Mouse (Mus musculus) hindbrain, embryonic 10.5 days (tissue): ENCODE data around the gene Sytl1. TPM values are rescaled to one million over a fixed set of nuclear protein-coding genes. Genes with fewer than 3 reads are reported as not detected.

Experiments
- DNase-seq: peaks from one replicate; pipeline ENCODE4 v3.0.0-alpha.2; 2017; ENCODE audit warnings: low spot score
- H3K27ac ChIP-seq: fragments of 300-500 bp; sonication (generic); 2 replicates; pipeline ENCODE4 v1.5.1; 2016; ENCODE audit warnings: mild to moderate bottlenecking, moderate library complexity
- H3K27me3 ChIP-seq: fragments of 300-500 bp; sonication (generic); 2 replicates; pipeline ENCODE4 v1.6.1; 2016; ENCODE audit warnings: mild to moderate bottlenecking; ENCODE audit not compliant: poor library complexity, insufficient read depth, severe bottlenecking
- H3K36me3 ChIP-seq: fragments of 300-500 bp; sonication (generic); 2 replicates; pipeline ENCODE4 v1.6.1; 2016; ENCODE audit warnings: mild to moderate bottlenecking, moderate library complexity
- H3K4me1 ChIP-seq: fragments of 300-500 bp; sonication (generic); replicated peaks from 2 replicates; pipeline ENCODE4 v1.6.1; 2016; ENCODE audit warnings: mild to moderate bottlenecking
- H3K4me3 ChIP-seq: fragments of 300-500 bp; sonication (generic); 2 replicates; pipeline ENCODE4 v1.5.1; 2016; ENCODE audit warnings: mild to moderate bottlenecking, moderate library complexity
- H3K9me3 ChIP-seq: fragments of 300-500 bp; sonication (generic); 2 replicates; pipeline ENCODE4 v1.6.1; 2016; ENCODE audit warnings: mild to moderate bottlenecking, moderate library complexity
- WGBS: fragments of 180-500 bp; shearing (Covaris S2); methylation state at CpG from one replicate; pipeline ENCODE4 v1.1.7; 2016; 5-methylcytosine and 5-hydroxymethylcytosine counted together
- polyA plus RNA-seq: library from polyadenylated mRNA; unstranded; fragments of >200 nt; fragmentation: Nextera tagmentation; extraction: Ambion mirVana; gene quantifications from 2 replicates; pipeline ENCODE4 v1.2.1, GENCODE M21; 2016

Gene Sytl1
- polyA plus RNA-seq, 1 experiment from 2014 or later = 1.6 TPM

DNA sequence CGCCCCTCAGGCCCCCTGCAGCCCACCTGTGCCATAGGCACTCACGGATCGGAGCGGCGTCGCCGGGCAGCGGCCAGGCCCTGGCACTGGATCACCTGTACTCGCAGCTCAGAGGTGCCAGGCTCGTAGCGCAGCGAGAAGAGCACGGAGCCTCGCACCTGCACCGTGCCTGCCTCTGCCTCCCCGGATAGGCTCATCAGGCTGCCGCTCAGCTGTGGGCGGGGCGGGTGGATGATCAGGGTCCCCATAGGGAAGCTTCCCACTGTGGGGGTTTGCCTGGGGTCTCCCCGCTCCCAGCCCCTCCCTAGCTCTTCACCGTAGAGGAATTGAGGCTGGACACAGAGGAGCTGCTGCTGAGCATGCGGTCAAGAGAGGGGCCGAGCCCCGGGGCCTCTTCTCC is 6.1 kb downstream of the Sytl1 start:
- no peaks in the 10 kb centered on the region for H3K9me3 ChIP-seq
- H3K4me3 ChIP-seq = peak overlapping the region; percentile 13; the same call in 1 of the 2 replicates
- no peak for DNase-seq
- no peaks in the 10 kb centered on the region for H3K36me3 ChIP-seq
- peaks cover 79% of the 10 kb centered on the region for H3K27me3 ChIP-seq
- H3K4me1 ChIP-seq = peaks cover 29% of the 10 kb centered on the region
- whole genome bisulfite sequencing = 20% methylated on average over 24 of the region's 24 CpGs
- H3K27ac ChIP-seq = no peak overlapping the region

DNA sequence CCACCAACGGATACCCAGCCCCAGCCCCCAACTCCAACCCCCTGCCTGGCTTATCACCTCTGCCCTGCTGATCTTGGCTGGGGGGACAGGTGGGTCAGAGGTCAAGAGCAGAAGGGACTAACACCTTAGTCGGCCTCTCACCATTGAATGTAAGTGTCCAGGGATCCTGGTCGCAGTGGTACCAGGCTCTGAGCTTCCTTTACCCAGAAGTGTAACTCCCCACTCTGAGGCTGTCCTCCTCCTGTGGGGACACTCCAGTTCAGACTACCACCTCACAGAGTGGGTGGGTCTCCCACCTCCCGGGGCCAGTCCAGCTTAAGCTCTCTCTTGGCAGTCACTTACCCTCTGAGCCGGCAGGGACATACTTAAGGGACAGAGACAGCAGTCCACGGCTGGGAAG is 7.5 kb downstream of the Sytl1 start:
- no peak overlapping the region for H3K4me3 ChIP-seq
- H3K4me1 ChIP-seq = peaks cover 39% of the 10 kb centered on the region
- H3K9me3 ChIP-seq = no peaks in the 10 kb centered on the region
- 57% methylated on average over 6 of the region's 6 CpGs for WGBS
- no peaks in the 10 kb centered on the region for H3K36me3 ChIP-seq
- peaks cover 93% of the 10 kb centered on the region for H3K27me3 ChIP-seq
- H3K27ac ChIP-seq = no peak overlapping the region
- DNase-seq = no peak

DNA sequence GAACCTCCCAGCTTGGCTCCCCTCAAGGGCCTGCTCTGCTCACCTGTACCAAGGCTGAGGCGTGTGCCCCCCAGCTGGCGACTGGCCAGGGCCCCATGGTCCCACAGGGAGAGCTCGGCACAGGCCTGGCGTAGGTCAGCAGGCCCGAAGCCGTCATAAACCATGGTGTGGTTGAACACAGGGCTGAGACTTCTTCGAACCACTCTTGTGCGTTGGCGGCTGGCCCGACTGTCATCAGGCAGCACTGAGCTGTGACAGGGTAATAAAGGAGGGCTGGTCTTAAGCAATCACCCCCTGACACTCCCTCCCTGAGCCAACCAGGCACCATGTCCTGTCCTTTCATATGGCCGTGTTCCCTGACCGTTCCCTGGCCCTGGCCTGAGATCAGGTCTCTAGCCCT is 9.5 kb downstream of the Sytl1 start:
- no peaks in the 10 kb centered on the region for H3K36me3 ChIP-seq
- peaks cover 100% of the 10 kb centered on the region for H3K27me3 ChIP-seq
- no peaks in the 10 kb centered on the region for H3K9me3 ChIP-seq
- no peak overlapping the region for H3K27ac ChIP-seq
- H3K4me3 ChIP-seq = no peak overlapping the region
- no peak for DNase-seq
- 82% methylated on average over 12 of the region's 12 CpGs for WGBS
- peaks cover 47% of the 10 kb centered on the region for H3K4me1 ChIP-seq

DNA sequence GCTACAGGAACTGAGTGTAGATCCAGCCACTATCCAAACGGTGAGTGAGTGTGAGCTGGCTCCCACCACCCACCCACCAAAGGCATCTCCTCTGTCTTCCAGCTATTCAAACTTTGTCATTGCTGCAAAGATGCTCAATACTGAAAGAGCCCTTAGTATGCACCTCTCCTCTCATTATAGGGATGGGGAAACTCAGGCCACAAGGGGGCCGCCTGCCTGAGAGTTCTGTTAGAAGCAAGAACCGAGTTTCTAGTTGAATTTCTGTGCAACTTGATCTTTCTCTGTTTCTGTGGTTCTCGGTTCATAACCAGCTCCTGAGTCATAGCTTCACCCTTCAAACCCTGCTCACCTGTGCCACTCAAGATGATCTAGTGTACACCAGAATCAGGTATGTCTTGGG is 10.8 kb downstream of the Sytl1 start:
- WGBS = 41% methylated on average over 4 of the region's 4 CpGs
- Histone ChIP-seq H3K4me3 (peak overlapping the region; percentile 53; the same call in 1 of the 2 replicates), H3K27ac (no peak overlapping the region), H3K9me3 (no peaks in the 10 kb centered on the region), H3K36me3 (no peaks in the 10 kb centered on the region), H3K4me1 (peaks cover 42% of the 10 kb centered on the region), H3K27me3 (peaks cover 100% of the 10 kb centered on the region)
- no peak for DNase-seq

DNA sequence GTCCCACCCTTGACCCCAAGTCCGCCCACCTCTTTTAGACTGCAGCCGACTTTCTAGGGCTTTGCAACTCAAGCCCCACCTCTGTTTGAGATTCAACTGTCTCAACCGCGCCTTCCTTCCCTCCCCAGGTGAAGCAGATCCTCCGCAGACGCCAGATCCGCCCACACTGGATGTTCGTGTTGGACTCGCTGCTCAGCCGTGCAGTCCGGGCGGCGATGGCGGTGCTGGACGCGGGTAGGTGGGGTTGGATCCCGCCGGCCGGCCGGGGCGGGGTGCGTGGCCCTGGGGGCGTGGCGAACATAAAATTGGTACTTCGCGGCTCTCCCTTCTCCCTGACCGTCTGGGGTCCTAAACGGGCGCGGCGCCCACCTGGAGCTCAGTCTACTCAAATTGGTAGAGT is 11.7 kb downstream of the Sytl1 start:
- Histone ChIP-seq H3K27ac (no peak overlapping the region), H3K27me3 (peaks cover 100% of the 10 kb centered on the region), H3K4me1 (peaks cover 43% of the 10 kb centered on the region), H3K9me3 (no peaks in the 10 kb centered on the region), H3K36me3 (no peaks in the 10 kb centered on the region), H3K4me3 (peak overlapping the region; percentile 53)
- peak; percentile 36 for DNase-seq
- WGBS = 2% methylated on average over 31 of the region's 31 CpGs

DNA sequence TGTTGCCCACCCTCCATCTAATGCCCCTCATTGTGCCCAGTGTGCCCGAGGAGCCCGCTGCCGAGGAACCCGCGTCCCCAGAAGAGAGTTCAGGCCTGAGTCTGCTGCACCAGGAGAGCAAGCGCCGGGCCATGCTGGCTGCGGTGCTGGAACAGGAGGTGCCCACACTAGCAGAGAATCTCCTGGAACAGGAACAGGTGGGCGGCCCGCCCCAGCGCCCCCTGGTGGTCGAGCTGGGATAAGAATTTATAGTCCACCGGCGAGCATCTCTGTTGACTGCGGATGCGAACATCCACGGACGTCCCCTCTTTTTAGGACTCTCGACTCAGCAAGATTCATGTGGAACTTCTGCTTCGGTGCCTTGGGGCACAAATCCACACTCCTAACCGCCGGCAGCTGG is 12.3 kb downstream of the Sytl1 start:
- H3K9me3 ChIP-seq = no peaks in the 10 kb centered on the region
- WGBS = 4% methylated on average over 22 of the region's 22 CpGs
- peak; percentile 86 for DNase-seq
- peak overlapping the region; percentile 53 for H3K4me3 ChIP-seq
- peak overlapping the region; percentile 66 for H3K27ac ChIP-seq
- H3K27me3 ChIP-seq = peaks cover 100% of the 10 kb centered on the region
- H3K36me3 ChIP-seq = no peaks in the 10 kb centered on the region
- peaks cover 43% of the 10 kb centered on the region for H3K4me1 ChIP-seq

DNA sequence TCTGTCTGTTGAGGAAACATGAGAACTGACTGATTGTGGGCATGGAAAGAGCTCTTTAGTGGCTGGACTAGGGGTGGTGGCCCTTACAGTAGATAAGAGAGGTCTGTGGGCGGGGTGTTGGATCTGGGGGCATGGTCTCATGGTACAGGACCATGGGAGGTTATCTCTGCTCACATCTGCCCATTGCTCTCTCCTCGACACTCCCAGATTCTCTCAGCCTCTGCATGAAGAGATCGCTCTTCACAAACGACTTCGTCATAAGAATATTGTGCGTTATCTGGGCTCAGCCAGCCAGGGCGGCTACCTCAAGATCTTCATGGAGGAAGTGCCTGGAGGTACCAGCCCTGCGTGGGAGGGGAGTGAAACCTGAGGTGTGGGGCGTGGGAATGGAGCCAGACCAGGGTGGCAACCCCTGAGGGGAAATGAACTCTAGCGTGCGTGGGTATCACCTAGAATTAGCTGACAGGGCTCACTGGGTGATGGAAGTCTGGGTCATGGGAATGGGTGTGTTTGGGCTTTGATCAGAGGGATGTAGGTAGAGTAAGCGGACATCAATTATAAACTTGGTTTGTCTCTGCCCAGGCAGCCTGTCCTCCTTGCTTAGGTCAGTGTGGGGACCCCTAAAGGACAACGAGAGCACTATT is 15.0 kb downstream of the Sytl1 start:
- DNase-seq = no peak
- WGBS = 79% methylated on average over 13 of the region's 13 CpGs
- H3K27ac ChIP-seq = no peak overlapping the region
- H3K4me3 ChIP-seq = no peak overlapping the region
- no peaks in the 10 kb centered on the region for H3K36me3 ChIP-seq
- peaks cover 100% of the 10 kb centered on the region for H3K27me3 ChIP-seq
- no peaks in the 10 kb centered on the region for H3K9me3 ChIP-seq
- peaks cover 46% of the 10 kb centered on the region for H3K4me1 ChIP-seq

DNA sequence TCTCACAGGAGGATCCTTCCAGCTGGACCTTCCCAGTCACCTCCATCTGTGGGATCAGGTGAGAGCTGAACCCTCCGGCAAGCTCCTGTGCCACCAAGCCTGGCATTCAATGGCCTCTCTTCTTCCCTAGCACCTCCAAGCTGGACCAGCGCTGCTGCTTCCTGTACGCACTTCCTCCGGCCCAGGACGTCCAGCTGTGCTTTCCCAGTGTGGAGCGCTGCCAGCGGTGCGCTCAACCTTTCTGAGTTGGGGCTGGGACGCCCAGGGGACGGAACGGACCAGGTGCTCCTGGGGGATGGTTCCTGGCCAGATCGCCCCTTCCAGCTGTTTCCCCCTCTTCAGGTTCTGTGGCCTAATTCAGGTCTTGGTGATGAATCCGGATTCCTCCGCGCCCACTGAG is 15.8 kb downstream of the Sytl1 start:
- no peak overlapping the region for H3K27ac ChIP-seq
- no peaks in the 10 kb centered on the region for H3K36me3 ChIP-seq
- WGBS = 26% methylated on average over 15 of the region's 15 CpGs
- DNase-seq = no peak
- no peaks in the 10 kb centered on the region for H3K9me3 ChIP-seq
- peaks cover 50% of the 10 kb centered on the region for H3K4me1 ChIP-seq
- no peak overlapping the region for H3K4me3 ChIP-seq
- H3K27me3 ChIP-seq = peaks cover 100% of the 10 kb centered on the region

DNA sequence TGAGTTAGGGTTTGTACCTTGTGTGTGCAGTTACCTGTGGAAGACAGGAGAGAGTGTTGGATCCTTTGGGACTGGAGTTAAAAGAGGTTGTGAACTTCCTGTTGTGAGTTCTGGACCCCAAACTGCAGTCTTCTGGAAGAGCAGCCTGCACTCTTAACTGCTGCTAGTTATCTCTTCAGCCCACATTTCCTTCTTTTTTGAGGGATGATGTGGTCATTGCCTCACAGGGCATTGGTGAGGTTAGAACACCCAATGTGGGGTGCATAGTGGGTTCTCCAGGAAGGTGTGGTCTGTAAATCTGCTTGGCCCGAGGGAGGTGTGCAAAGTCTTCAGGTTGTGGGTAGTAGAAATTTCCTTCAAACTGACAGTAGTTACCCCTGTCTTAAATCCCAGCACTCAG is 18.6 kb downstream of the Sytl1 start:
- peaks cover 98% of the 10 kb centered on the region for H3K27me3 ChIP-seq
- H3K4me1 ChIP-seq = peaks cover 44% of the 10 kb centered on the region
- no peak overlapping the region for H3K27ac ChIP-seq
- H3K36me3 ChIP-seq = no peaks in the 10 kb centered on the region
- no peak for DNase-seq
- H3K9me3 ChIP-seq = no peaks in the 10 kb centered on the region
- H3K4me3 ChIP-seq = no peak overlapping the region
- WGBS = 78% methylated on average over 1 of the region's 1 CpGs

DNA sequence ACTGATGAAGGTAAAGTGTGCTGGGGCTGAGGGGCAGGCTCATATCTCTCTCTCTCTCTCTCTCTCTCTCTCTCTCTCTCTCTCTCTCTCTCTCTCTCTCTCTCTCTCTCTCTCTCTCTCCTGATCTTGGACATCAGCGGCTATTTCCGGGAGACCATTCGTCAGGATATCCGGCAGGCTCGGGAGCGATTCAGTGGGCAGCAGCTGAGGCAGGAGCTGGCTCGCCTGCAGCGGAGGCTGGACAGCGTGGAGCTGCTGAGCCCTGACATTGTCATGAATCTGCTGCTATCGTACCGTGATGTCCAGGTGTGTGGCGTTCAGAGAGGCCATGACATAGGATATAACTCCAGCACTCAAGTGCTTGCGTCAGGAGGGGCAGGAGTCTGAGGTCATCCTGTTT is 19.4 kb downstream of the Sytl1 start:
- no peaks in the 10 kb centered on the region for H3K9me3 ChIP-seq
- H3K4me1 ChIP-seq = peaks cover 44% of the 10 kb centered on the region
- 52% methylated on average over 13 of the region's 13 CpGs for WGBS
- no peaks in the 10 kb centered on the region for H3K36me3 ChIP-seq
- H3K27ac ChIP-seq = 0 out of 2 replicates have a peak overlapping the region, but pooled peaks have one; percentile 16
- no peak for DNase-seq
- peaks cover 98% of the 10 kb centered on the region for H3K27me3 ChIP-seq
- no peak overlapping the region for H3K4me3 ChIP-seq

DNA sequence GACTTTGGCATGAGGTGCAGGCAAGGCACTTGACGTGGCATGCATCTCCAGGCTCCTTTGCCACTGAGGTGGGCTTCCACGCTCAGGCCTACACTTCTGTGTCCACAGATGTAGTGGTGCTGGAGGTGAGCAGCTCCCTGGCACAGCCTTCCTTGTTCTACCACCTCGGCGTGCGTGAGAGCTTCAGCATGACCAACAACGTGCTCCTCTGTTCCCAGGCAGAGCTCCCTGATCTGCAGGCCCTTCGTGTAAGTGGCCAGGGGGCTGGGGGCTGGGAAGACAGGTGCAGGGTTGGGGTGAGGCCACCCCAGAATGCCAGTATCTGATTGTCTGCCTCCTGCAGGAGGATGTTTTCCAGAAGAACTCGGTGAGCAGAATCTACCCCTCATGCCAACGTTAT is 20.2 kb downstream of the Sytl1 start:
- Histone ChIP-seq H3K27ac (no peak overlapping the region), H3K4me3 (no peak overlapping the region), H3K27me3 (peaks cover 96% of the 10 kb centered on the region), H3K4me1 (peaks cover 47% of the 10 kb centered on the region), H3K9me3 (no peaks in the 10 kb centered on the region), H3K36me3 (no peaks in the 10 kb centered on the region)
- 51% methylated on average over 9 of the region's 9 CpGs for WGBS
- DNase-seq = no peak

DNA sequence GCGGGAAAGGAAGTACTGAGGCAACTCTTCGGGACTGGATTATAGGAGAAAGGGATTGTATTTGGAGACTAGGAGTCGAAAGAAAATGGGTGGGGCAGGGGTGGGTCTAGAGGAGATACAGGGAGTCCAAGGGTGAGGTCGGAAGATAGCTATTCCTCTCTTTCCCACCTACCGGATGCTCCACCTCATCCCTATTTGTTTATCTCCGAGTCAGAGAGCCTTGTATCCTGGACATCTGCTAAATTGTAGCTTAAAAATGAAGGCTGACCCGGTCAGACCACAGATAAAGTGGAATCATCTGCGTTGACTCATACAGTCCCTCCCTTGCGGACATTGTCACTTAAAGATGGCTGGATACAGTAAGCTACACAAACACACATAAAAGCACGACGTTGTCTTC is 21.0 kb downstream of the Sytl1 start:
- Histone ChIP-seq H3K27me3 (peaks cover 96% of the 10 kb centered on the region), H3K4me3 (peak overlapping the region; percentile 67), H3K4me1 (peaks cover 42% of the 10 kb centered on the region), H3K9me3 (no peaks in the 10 kb centered on the region), H3K36me3 (no peaks in the 10 kb centered on the region), H3K27ac (no peak overlapping the region)
- DNase-seq = no peak
- WGBS = 33% methylated on average over 11 of the region's 11 CpGs

DNA sequence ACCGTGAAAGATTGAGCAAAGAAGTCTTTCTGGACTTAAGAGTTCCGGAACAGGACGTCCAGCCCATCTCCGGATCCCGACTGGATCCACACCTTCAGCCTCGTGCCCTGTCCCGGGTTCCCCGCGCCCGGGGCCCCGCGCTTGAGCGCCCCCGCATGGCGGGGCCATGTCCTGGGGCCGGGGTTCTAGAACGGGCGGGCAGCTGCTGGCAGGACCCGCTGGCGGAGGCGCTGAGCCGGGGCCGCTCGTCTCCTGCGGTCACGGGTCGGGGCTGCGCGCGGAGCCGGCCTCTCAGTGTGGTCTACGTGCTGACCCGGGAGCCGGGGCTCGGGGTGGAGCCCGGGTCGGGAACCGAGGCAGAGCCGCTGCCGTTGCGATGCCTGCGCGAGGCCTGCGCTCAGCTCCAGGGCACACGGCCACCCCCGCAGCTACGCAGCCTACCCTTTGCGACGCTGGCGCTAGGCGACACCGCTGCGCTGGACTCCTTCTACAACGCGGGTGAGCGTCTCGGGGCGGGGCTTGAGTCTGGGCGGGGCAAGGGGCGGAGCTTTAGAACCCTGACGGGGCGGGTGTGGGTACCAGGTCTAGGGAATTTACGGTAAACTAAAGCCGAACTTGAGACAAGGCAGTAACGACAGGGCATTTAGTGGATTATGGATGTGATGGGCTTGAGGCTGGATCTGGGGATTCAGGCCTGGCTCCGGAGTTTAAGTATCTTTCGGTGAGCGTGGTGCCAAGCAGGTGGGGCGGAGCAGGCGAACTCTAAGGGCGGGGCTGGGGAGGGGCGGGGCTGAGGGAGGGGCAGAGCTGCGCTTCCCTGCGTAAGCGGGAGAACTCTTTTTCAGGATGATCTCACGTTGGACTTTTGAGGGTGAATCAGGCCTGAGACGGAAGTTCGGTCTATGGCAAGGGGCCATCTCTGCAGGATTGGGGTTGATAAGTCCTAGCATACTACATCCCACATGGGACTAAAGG is 21.7 kb downstream of the Sytl1 start:
- Histone ChIP-seq H3K27me3 (peaks cover 93% of the 10 kb centered on the region), H3K36me3 (no peaks in the 10 kb centered on the region), H3K4me1 (peaks cover 38% of the 10 kb centered on the region), H3K9me3 (no peaks in the 10 kb centered on the region), H3K4me3 (peak overlapping the region; percentile 67), H3K27ac (peak overlapping the region; percentile 86)
- peak; percentile 93 for DNase-seq
- WGBS = under 1% methylated on average over 78 of the region's 78 CpGs
